Mouse (Mus musculus) forebrain, embryonic 16.5 days (tissue): ENCODE results near the gene Kcnab1. TPM values are rescaled to one million over a fixed set of nuclear protein-coding genes. Genes with fewer than 3 reads are reported as not detected.

Experiments used
- ATAC-seq: fragments of 200-750 bp; cut with Nextera tagmentation; 2 replicates; pipeline ENCODE4 v1.8.0; 2017; ENCODE audit warnings: mild to moderate bottlenecking, moderate library complexity
- H3K27ac ChIP-seq: fragments of 300-500 bp; sonication (generic); 2 replicates; pipeline ENCODE4 v1.5.1; 2014; ENCODE audit warnings: low read length, control low read depth
- H3K27me3 ChIP-seq: fragments of 300-500 bp; sonication (generic); replicated peaks from 2 replicates; pipeline ENCODE4 v1.6.1; 2014; ENCODE audit warnings: low read length; ENCODE audit not compliant: control insufficient read depth, insufficient read depth
- H3K36me3 ChIP-seq: fragments of 300-500 bp; sonication (generic); 2 replicates; pipeline ENCODE4 v1.6.1; 2014; ENCODE audit not compliant: control insufficient read depth, insufficient read depth
- H3K4me1 ChIP-seq: fragments of 300-500 bp; sonication (generic); replicated peaks from 2 replicates; pipeline ENCODE4 v1.6.1; 2014; ENCODE audit warnings: low read length; ENCODE audit not compliant: control insufficient read depth, insufficient read depth
- H3K4me2 ChIP-seq: fragments of 300-500 bp; sonication (generic); 2 replicates; pipeline ENCODE4 v1.6.1; 2014; ENCODE audit warnings: mild to moderate bottlenecking, low read length, control low read depth
- H3K4me3 ChIP-seq: fragments of 300-500 bp; sonication (generic); replicated peaks from 2 replicates; pipeline ENCODE4 v1.5.1; 2014; ENCODE audit warnings: mild to moderate bottlenecking, low read length, control low read depth
- H3K9ac ChIP-seq: fragments of 300-500 bp; sonication (generic); replicated peaks from 2 replicates; pipeline ENCODE4 v1.6.1; 2014; ENCODE audit warnings: low read depth, low read length, control low read depth
- H3K9me3 ChIP-seq: fragments of 300-500 bp; sonication (generic); 2 replicates; pipeline ENCODE4 v1.6.1; 2016; ENCODE audit warnings: low read length; ENCODE audit not compliant: control insufficient read depth
- WGBS: fragments of 180-500 bp; shearing (Covaris S2); extraction: QIAGEN DNeasy Blood & Tissue Kit; methylation state at CpG from one replicate; pipeline ENCODE4 v1.1.7; 2014; 5-methylcytosine and 5-hydroxymethylcytosine counted together
- polyA plus RNA-seq: library from polyadenylated mRNA; unstranded; fragments of >200 nt; fragmentation: Nextera tagmentation; extraction: Ambion mirVana; gene quantifications from 2 replicates; pipeline ENCODE4 v1.2.1, GENCODE M21; 2015

The Kcnab1 gene
- 8.9 and 9.6 TPM in 2 replicates for polyA plus RNA-seq

DNA sequence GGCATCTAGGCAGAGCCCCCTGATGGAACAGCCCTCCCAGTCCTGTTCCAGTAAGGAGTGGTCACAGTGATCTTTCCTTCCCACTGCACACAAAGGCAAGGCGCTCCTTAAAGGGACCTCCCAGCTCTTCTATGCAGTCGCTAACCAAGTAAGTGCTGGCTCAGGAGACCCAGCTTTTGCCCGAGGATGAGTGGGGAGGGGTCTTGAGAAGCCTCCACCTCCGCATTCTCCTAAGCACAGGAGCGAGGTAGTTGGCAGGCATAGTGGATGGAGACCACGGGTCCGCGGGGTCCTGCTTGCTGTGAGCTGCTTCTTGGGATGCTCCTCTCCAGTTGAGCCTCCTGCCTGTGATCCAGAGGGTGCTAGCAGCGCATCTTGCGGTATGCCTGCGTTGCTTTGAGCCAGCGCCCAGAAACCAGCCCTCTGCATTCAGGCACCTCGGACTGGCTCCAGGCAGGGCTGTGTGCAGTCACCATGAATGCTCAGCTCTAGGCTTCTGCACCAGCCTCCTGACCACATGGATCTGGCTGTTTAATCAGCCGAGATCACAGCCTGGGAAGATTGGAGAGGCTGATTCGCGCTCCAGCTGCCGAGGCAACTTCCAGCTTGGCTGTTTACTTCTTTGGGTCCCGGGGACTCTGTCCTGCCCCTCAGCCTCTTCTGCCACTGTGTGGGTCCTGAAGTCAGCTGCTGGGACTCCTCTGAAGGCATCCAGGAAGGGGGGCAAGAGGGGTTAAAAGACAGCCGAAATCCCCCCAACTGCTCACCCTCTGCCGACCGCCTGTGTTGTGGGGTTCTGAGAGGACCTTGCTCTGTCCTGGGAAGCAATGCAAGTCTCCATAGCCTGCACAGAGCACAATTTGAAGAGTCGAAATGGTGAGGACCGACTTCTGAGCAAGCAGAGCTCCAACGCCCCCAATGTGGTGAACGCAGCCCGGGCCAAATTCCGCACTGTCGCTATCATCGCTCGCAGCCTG is at the start of gene Kcnab1:
Gene Kcnab1 (plus strand): TSS at position 440 of the 977 bp plus-strand sequence.
- H3K36me3 ChIP-seq: no peaks in the 10 kb centered on the region
- H3K4me2 ChIP-seq: peak within 1 kb of the TSS; percentile 67
- no peak within 1 kb of the TSS for H3K27ac ChIP-seq
- H3K4me1 ChIP-seq: peaks cover 17% of the 10 kb centered on the region
- WGBS: under 1% methylated on average over 30 of the region's 30 CpGs
- peak within 1 kb of the TSS; percentile 58 for H3K9ac ChIP-seq
- H3K9me3 ChIP-seq: no peaks in the 10 kb centered on the region
- ATAC-seq: peak; percentile 90
- H3K27me3 ChIP-seq: no peaks in the 10 kb centered on the region
- H3K4me3 ChIP-seq: peak within 1 kb of the TSS; percentile 48

GRCm38 (mm10) chr3:65088295-65088694 is 20.9 kb upstream of the Kcnab1 start:
- ATAC-seq: no peak
- Histone ChIP-seq H3K4me1 (no peaks in the 10 kb centered on the region), H3K9me3 (no peaks in the 10 kb centered on the region), H3K4me2 (no peak overlapping the region), H3K9ac (no peak overlapping the region), H3K4me3 (no peak overlapping the region), H3K27me3 (no peaks in the 10 kb centered on the region), H3K27ac (no peak overlapping the region), H3K36me3 (no peaks in the 10 kb centered on the region)
- 53% methylated on average over 2 of the region's 2 CpGs for WGBS

DNA sequence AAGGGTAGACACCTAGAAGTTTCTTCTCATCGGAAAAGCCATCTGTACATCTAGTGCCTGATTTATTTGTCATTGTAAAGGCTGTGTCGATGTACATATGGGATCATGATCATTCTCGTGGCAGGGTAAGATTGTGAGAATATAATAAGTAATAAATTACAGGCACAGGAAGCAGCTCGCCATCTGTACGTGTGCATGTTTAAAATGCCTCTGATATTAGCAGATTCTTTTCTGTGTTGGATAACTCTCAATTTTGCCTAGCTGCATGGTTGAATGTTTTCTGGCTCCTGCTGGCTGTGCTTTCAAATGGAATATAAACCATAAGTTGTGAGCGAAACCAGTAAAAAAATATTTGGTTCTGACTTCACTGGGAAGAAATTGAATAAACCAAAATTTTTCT is 5.1 kb upstream of the Kcnab1 start:
- no peak overlapping the region for H3K4me2 ChIP-seq
- H3K27me3 ChIP-seq: no peaks in the 10 kb centered on the region
- H3K27ac ChIP-seq: peak overlapping the region; percentile 41; the same call in 1 of the 2 replicates
- no peaks in the 10 kb centered on the region for H3K36me3 ChIP-seq
- peak; percentile 69 for ATAC-seq
- WGBS: 63% methylated on average over 6 of the region's 6 CpGs
- no peak overlapping the region for H3K4me3 ChIP-seq
- no peak overlapping the region for H3K9ac ChIP-seq
- no peaks in the 10 kb centered on the region for H3K9me3 ChIP-seq
- peaks cover 12% of the 10 kb centered on the region for H3K4me1 ChIP-seq

DNA sequence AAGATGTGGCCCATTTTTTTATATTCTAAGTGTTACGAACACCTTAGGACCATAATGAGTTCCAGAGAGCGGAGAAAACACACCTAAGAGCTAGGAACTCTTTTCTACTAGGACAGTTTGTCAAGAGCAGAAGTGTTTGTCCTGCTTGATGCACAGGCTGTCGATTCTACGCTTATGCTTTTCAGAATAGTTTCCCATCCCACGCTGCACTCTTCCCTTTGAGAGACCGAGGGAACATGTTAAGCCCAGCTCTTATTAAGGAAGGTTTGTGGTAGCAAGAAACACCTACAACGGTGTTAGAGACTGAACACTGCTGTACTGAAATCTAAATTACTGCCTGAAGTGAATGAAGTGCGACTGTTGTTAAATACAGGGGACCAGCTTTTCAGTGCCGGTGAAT is 1.0 kb downstream of the Kcnab1 start:
- Histone ChIP-seq H3K27me3 (no peaks in the 10 kb centered on the region), H3K9ac (no peak overlapping the region; the same call in 1 of the 2 replicates), H3K36me3 (no peaks in the 10 kb centered on the region), H3K9me3 (no peaks in the 10 kb centered on the region), H3K4me1 (peaks cover 14% of the 10 kb centered on the region), H3K27ac (no peak overlapping the region), H3K4me2 (peak overlapping the region; percentile 67), H3K4me3 (peak overlapping the region; percentile 48)
- 71% methylated on average over 9 of the region's 9 CpGs for WGBS
- ATAC-seq: no peak

- Histone ChIP-seq H3K4me2 (no peak overlapping the region), H3K27ac (no peak overlapping the region), H3K9ac (no peak overlapping the region), H3K36me3 (no peaks in the 10 kb centered on the region), H3K4me3 (no peak overlapping the region), H3K4me1 (peaks cover 14% of the 10 kb centered on the region), H3K27me3 (no peaks in the 10 kb centered on the region), H3K9me3 (no peaks in the 10 kb centered on the region)
- 88% methylated on average over 2 of the region's 2 CpGs for WGBS
- no peak for ATAC-seq
These were observed 2.0 kb downstream of the Kcnab1 start for GRCm38 (mm10) chr3:65111176-65111575.

GRCm38 (mm10) chr3:65115164-65115563 is 6.0 kb downstream of the Kcnab1 start:
- no peak for ATAC-seq
- 90% methylated on average over 6 of the region's 6 CpGs for WGBS
- no peak overlapping the region for H3K4me2 ChIP-seq
- no peak overlapping the region for H3K9ac ChIP-seq
- H3K27me3 ChIP-seq: no peaks in the 10 kb centered on the region
- no peaks in the 10 kb centered on the region for H3K36me3 ChIP-seq
- H3K4me3 ChIP-seq: no peak overlapping the region
- H3K4me1 ChIP-seq: no peaks in the 10 kb centered on the region; the same call in 1 of the 2 replicates
- no peak overlapping the region for H3K27ac ChIP-seq
- H3K9me3 ChIP-seq: no peaks in the 10 kb centered on the region

- no peak overlapping the region for H3K4me3 ChIP-seq
- H3K4me2 ChIP-seq: no peak overlapping the region
- H3K27me3 ChIP-seq: no peaks in the 10 kb centered on the region
- no peak for ATAC-seq
- H3K27ac ChIP-seq: no peak overlapping the region
- 72% methylated on average over 3 of the region's 3 CpGs for WGBS
- H3K4me1 ChIP-seq: no peaks in the 10 kb centered on the region
- H3K9ac ChIP-seq: no peak overlapping the region
- no peaks in the 10 kb centered on the region for H3K9me3 ChIP-seq
- H3K36me3 ChIP-seq: no peaks in the 10 kb centered on the region
These were observed 7.8 kb downstream of the Kcnab1 start for GRCm38 (mm10) chr3:65116958-65117357.

GRCm38 (mm10) chr3:65117365-65117764 is 8.2 kb downstream of the Kcnab1 start:
- Histone ChIP-seq H3K4me3 (no peak overlapping the region), H3K27ac (no peak overlapping the region), H3K27me3 (no peaks in the 10 kb centered on the region), H3K9ac (no peak overlapping the region), H3K9me3 (no peaks in the 10 kb centered on the region), H3K36me3 (no peaks in the 10 kb centered on the region), H3K4me1 (no peaks in the 10 kb centered on the region), H3K4me2 (no peak overlapping the region)
- no peak for ATAC-seq
- WGBS: 82% methylated on average over 8 of the region's 8 CpGs

- no peaks in the 10 kb centered on the region for H3K4me1 ChIP-seq
- no peaks in the 10 kb centered on the region for H3K9me3 ChIP-seq
- peak; percentile 86 for ATAC-seq
- no peak overlapping the region for H3K27ac ChIP-seq
- H3K4me3 ChIP-seq: no peak overlapping the region
- no peak overlapping the region for H3K9ac ChIP-seq
- no peaks in the 10 kb centered on the region for H3K27me3 ChIP-seq
- no peak overlapping the region for H3K4me2 ChIP-seq
- no peaks in the 10 kb centered on the region for H3K36me3 ChIP-seq
- WGBS: 56% methylated on average over 3 of the region's 3 CpGs
These were observed 15.8 kb downstream of the Kcnab1 start for GRCm38 (mm10) chr3:65124975-65125374.
